In the genomic region with DNA sequence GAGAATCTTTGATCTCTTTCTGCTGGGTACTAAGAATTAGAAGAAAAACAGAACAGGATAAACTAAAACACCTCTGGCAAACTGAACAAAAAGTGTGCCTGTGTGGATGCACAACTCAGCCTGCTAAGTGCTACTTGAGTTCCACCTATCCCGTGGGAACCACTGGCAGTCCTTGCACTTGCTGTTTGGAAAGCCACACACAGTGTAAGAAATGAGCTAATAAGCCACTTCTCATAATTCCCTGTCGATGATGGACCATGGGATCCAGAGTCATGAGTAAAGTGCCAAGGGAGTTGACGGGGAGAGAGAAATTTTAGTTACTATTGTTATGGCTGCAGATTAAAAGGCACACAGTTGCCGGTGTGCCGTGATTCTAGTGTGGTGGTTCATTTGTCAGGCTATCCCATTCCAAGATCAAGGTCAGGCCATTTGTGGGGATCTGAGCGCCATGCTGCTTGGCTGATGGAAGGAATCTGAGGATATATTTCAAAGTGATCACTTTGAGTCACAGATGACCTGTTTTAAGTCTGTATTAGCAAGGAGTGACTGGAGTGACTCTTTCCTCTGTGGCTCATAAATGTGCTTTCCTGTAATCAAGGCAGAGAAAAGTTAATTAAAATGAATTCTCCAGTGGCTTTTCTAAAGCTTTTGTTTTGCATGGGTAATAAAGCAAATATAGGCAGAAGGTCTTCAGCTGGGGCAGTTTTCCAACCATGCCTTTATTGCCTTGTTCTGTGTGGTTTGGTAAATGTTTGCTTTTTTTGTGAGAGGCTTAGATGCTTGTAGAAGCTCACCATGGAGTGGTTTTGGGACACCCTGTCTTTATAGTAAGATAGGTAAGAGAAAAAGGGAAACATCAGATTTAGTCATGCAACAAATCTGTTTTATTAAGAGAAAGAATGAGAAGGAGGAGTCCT, we compare ENCODE assay signal across 16 mouse cellular contexts.
"Had no signal": no experiment of that assay in that cellular context is flagged by ENCODE, and none has a peak within 500 bp of the region (broad histone marks: within the 10 kb centered on the region; RNA-seq: fewer than 3 reads in every experiment).

No protein-coding gene starts in this region.

- H3K27me3 ChIP-seq: limb, embryonic 12.5 days; limb, embryonic 15.5 days; midbrain, embryonic 12.5 days; midbrain, embryonic 15.5 days had no signal

- H3K4me2 ChIP-seq: limb, embryonic 12.5 days; limb, embryonic 15.5 days; liver, embryonic 11.5 days; lung, embryonic 14.5 days; midbrain, embryonic 12.5 days; midbrain, embryonic 15.5 days had no signal

- H3K4me3 ChIP-seq: limb, embryonic 12.5 days; limb, embryonic 15.5 days; midbrain, embryonic 12.5 days; midbrain, embryonic 15.5 days had no signal

- ATAC-seq: intestine, postnatal 0 days; liver, postnatal 0 days; lung, postnatal 0 days; midbrain, embryonic 15.5 days had no signal

- H3K9me3 ChIP-seq: limb, embryonic 12.5 days; limb, embryonic 15.5 days; midbrain, embryonic 12.5 days; midbrain, embryonic 15.5 days had no signal

- H3K4me1 ChIP-seq: limb, embryonic 15.5 days; midbrain, embryonic 12.5 days; midbrain, embryonic 15.5 days had no signal

- H3K9ac ChIP-seq: limb, embryonic 12.5 days; limb, embryonic 15.5 days; liver, embryonic 14.5 days; liver, postnatal 0 days; lung, embryonic 14.5 days; midbrain, embryonic 12.5 days; midbrain, embryonic 15.5 days had no signal

- H3K27ac ChIP-seq: limb, embryonic 12.5 days; limb, embryonic 15.5 days; liver, embryonic 14.5 days; macrophage; midbrain, embryonic 12.5 days; midbrain, embryonic 15.5 days had no signal

- H3K36me3 ChIP-seq: limb, embryonic 15.5 days; midbrain, embryonic 12.5 days; midbrain, embryonic 15.5 days had no signal

- DNase-seq: kidney, adult 2 months; kidney, postnatal 4 days; left cerebral cortex, postnatal 4 days; liver, postnatal 0 days; thymus, adult 18-20 months; thymus, postnatal 36 days had no signal
